Mouse (Mus musculus): ENCODE data around the gene Esr2.

GRCm38 (mm10) chr12:76216716-76217115 lies 39.7 kb upstream of the Esr2 start:
- no peak for TF ChIP-seq CTCF (conservative IDR thresholded peaks at IDR 0.05; ENCODE audit: insufficient read depth, insufficient read length, low read depth, low read length)
- no peak for TF ChIP-seq POLR2A (IDR thresholded peaks at IDR 0.05; ENCODE audit: low read depth, low read length)

Measured in kidney, adult 2 months (tissue).